Comparison of ENCODE assay signal across 1 mouse cellular context in the genomic region with DNA sequence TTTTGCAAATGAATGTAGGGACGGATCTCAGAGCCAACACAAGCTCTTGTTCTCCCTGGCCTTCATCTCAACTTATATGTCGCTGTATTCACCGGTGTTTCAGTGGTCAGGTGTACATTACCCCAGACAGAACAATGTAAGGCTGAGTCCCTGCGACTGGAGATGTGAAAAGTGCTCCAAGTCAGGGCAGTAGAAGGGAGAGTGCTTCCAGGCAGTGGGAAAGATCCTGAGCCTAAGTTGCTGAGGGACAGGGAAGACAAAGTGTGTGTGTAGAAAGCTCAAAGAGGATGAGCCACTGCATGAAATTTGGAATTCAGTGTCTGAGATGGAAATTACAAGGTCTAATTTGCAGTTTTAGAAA.
TF ChIP-seq lines count a peak whose summit lies in the region.

No protein-coding gene starts in this region.

TF ChIP-seq in MEL, 35 proteins besides CTCF, POLR2A, EP300 and RAD21 (continued from another document):
- TF ChIP-seq RCOR1 (IDR thresholded peaks at IDR 0.05; ENCODE audit: low read depth, low read length) (no peak), TCF12 (IDR thresholded peaks at IDR 0.05; ENCODE audit: low read depth, low read length) (no peak), MYB (IDR thresholded peaks at IDR 0.05; ENCODE audit: low read depth, low read length) (no peak)
TF ChIP-seq in MEL: peak in this region for 0.
